Mouse (Mus musculus): ENCODE results near the gene Acmsd.
A peak's percentile ranks its signal among the peaks of the same experiment; 100 is the strongest.
"Not testable (repeated sequence)": the region's sequence is repeated elsewhere in the genome, so short reads cannot be mapped to it uniquely, and the experiment has no call there.

Gene Acmsd

DNA sequence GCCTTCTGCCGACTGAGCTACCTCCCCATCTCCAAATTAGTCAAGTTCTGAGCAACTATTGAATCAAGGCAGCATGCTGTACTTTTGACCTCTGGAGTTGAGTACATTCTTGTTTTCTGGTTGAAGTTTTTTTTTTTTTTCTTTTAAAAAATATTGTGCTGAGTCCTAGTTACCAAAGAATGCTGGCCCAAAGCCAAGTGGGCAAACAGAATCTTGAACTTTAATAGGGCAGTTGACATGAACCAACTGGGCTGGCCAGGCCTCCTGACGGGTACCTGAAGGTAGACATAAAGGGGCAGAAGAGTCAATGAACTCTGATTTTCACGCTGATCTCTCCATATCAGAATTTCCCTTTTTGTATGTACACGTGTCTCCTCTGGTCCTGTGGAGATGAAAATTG lies at the start of gene Acmsd:
TSS of gene Acmsd (plus strand) at position 318 of the 400 bp plus-strand sequence.
- no peak for DNase-seq

DNA sequence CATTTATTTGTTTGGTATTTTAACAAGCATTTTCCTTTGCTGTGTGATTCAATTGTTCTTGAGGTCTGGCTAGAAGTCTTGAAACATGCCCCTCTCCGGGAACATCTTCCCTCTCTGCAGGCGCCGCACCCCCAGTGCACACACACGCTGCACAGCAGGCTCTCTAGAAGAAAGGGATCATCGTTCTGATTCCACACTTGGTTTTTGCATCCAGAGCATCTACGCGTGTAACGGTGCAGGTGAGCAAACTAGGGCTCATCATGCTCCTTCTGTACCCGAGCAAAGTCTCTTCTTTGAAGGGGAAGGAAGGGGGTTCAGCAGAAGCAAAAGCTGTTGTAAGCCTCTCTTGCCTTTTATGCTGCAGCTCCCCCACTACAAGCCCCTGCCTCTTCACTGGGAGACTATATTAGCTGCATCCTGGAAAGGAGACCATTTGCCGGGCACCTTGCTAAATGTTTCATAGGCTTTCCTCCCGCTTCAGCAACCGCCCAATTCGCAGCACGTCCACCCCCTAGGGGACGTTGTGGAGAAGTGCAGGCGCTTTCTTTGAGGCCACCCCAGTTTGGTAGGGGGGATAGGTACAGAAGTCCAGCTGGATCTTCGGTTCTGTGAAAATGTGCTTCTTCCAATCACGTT lies 49.6 kb upstream of the Acmsd start, which contains the start of gene Tmem163:
TSS of gene Tmem163 (minus strand) at position 51 of the 636 bp plus-strand sequence.
- no peak for DNase-seq

- no peak for DNase-seq
Measured at GRCm38 (mm10) chr1:127696533-127696932, 32.7 kb upstream of the Acmsd start.

- DNase-seq, result no peak
Measured at GRCm38 (mm10) chr1:127702187-127702586, 27.0 kb upstream of the Acmsd start.

GRCm38 (mm10) chr1:127706269-127706668 lies 22.9 kb upstream of the Acmsd start:
- DNase-seq, result no peak

DNA sequence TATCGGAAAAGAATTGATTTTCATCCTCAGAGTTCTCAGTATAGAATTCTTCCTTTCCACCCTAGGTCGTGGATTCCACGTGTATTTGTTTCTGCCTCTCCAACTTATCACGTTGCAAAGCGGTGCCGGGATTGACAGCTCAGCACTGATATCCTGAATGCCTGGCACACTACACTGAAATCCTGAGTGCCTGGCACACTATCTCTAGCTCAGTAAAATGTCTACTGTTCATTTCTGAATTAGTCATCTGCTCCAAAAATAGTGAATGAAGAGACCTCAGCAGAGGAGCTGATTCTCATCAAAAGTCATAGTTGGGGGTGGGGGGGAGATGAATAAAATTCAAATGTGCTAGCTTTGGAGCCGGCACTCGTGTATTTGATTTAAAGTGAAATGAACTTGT lies 12.8 kb upstream of the Acmsd start:
- DNase-seq, result peak; percentile 55

DNA sequence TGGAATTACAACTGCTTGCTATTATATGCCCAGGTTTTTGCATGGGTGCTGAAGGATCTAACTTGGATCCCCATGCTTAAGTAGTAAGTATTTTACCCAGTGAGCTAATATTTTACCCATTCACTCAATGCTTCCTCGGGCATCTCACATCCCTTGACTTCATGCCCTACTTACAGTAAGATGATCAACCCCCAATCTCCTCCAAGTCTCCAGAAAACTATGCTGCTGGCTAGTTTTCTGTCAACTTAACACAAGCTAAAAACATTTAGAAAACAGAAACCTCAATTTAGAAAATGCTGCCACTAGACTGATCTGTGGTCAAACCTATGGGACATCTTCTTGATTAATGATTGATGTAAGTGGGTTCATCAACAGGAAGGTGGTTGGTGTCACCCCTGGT lies 10.9 kb upstream of the Acmsd start:
- DNase-seq, result no peak

- no peak for DNase-seq
Measured at GRCm38 (mm10) chr1:127723596-127723995, 5.6 kb upstream of the Acmsd start.

DNA sequence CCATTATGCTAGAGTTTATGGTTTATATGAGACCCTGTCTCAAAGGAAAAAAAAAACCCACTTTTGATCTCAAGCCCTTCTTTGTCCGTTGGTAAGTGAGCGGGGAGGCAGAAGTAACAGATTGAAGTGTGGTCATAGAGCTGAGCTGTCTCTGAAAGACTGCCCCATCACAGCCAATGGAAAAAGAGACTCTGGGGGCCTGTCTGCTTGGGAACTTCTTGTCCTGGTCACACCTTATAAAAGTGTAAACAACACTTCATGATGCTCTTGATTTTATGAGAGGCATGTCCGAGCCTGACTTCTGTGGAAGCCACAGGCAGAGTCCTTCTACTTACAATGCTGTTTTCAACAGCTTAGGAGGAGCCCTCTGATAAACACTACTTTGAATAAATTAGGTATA lies 1.9 kb downstream of the Acmsd start:
- no peak for DNase-seq

GRCm38 (mm10) chr1:127732435-127732834 lies 3.2 kb downstream of the Acmsd start:
- no peak for DNase-seq

- DNase-seq, result no peak
Measured at GRCm38 (mm10) chr1:127732841-127733240, 3.6 kb downstream of the Acmsd start.

DNA sequence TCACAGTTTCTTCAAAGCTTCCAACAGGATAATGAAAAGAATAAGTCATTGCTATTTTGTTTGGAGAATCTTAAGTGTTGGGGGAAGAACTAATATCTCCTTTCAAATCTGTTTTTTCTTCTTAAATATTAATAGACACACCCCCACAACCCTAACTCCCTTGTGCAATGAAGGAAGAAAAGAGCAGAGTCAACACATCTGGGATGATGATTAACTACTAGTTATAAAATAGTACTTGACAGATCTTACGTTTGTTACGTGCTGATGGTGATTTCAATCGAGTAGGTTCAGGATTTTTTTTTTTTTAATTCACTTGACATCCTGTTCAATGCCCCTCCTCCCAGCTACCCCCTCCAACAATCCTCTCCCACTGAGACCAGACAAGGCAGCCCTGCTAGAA lies 6.1 kb downstream of the Acmsd start:
- DNase-seq, result no peak

GRCm38 (mm10) chr1:127750401-127751102 lies 21.3 kb downstream of the Acmsd start:
- no peak for DNase-seq

DNA sequence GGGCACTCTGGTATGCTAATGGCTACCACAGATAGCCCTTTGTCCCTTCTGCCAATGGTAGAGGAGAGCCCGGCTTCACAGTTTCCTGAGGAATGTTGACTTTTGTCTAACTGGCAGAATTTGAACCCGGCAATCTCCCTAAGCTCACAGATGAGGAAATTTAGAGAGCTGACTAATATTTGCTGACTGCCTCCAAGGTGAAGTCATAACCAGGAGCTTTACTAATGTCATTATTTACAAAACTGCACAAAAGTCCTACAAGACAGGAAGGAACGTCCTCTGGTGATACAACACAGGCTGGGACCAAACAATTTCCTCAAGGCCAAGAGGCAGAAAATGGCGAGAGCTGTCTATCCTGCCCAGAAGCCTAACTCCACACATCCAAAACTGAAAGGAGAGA lies 26.6 kb downstream of the Acmsd start:
- no peak for DNase-seq

DNA sequence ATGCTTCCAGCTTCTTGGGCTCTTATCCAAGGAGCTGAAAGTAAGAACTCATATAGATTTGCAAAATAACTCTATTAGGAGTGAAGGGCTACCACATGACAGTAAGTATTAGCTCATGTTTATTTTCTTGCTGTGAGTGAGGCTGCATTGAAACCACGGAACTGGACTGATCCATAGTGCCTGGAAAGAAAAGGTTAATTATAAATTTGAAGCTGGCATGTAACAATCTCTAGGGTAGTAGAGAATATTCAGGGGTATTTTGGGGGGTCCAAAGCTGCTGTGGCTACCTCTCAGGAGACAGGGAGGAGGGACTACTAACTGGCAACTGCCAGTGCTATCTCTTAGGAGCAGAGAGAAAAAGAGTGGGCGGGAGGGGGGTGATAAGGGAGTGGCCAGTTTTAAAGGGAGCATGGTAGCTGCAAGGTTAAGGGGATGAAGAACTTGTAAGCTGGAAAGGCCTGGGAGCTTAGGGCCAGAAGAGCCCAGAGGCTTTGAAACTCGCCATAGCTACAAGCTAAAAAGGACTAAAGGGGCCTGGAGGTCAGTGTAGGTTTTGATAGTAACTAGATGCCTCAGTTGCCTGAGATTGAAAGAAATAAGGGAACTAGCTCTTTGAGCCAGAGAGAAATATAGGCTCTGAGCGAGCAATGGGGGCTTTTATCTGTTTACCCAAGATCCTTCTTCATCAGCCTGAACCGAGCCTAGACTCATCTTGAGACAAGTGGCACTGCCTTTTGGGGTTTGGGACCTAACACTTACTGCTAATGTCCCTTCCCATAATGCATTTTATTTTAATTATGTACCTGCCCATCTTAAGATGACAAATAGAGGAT lies 27.3 kb downstream of the Acmsd start:
- no peak for DNase-seq

- not testable (repeated sequence) for DNase-seq
Measured at GRCm38 (mm10) chr1:127757164-127757545, 27.9 kb downstream of the Acmsd start.

GRCm38 (mm10) chr1:127765468-127765867 lies 36.3 kb downstream of the Acmsd start:
- no peak for DNase-seq

DNA sequence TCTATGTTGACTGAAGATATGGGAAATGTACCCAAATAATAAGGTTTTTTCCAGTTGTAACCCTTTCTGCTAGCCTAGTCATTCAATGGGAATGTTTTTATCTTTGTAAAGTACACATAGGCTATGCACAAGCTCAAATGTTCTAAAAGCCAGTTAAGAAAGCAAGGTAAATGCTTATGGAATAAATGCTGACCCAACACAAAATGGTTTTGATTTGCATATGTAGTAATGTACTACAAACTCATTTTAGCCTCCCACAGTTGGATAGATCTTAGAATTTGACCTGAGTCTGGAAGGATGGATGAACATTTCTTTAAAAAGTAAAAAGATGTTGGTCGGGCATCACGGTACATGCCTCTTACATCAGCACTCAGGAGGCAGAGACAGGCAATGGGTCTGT lies 37.5 kb downstream of the Acmsd start:
- DNase-seq, result no peak

DNA sequence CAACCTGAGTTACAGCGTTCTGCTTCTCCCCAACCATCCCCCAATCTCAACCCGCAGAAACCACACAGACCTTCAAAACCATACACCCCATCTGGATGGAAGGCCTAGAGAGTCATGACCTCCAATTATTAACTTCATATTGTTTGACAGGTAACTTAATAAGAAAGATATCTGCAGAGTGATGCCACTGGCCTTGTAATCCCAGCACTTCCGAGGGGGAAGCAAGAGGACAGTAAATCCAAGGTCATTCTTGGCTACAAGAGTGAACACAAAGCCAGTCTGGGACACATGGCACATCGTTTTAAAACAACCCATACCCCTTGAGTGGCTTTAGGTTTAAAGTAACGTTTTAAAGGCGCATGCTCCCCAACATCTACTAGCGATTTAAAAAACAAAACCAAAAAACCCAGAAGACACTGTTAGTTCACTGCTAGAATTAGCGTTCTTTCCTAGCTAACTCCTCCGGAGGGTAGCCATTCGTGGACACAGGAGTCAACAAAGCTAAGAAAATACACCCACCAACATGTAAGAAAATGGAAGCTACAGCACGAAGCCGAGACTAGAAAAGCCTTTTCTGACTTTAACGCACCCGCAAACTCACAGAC lies 44.1 kb downstream of the Acmsd start:
- DNase-seq, result no peak

- peak; percentile 100 for DNase-seq
Measured at GRCm38 (mm10) chr1:127773803-127774500, 44.7 kb downstream of the Acmsd start, which contains the start of gene Ccnt2. TSS of gene Ccnt2 (plus strand) at chr1:127774164.

DNA sequence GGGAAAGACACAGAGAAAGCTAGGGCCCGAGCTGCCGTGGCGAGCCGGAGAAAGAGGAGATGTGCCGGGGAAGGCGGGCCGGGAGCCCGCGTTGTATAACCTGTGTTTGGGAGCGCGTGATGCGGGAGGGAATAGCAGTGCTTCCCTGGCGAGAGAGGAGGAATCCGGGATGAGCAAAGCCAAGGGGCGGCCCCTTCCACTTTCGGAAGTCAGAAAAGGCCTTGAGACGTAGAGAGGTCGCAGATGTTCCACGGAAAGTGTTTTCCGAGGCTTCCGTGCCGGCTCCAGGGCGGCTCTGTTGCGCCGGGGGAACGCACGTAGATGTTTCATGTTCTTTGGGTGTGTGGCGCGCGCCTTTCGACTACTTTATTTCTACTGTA lies 45.3 kb downstream of the Acmsd start:
- DNase-seq, result no peak

- DNase-seq, result no peak
Measured at GRCm38 (mm10) chr1:127775206-127775720, 46.0 kb downstream of the Acmsd start.

All from layer of hippocampus, adult 9-11 months (tissue).